Mouse (Mus musculus) kidney, adult 2 months (tissue): Measurements from ENCODE around the gene Wdr73.

ENCODE experiments used
- CTCF ChIP-seq: fragments of 200-500 bp; conservative IDR thresholded peaks from 2 replicates; pipeline ENCODE4 v1.5.1; 2011; ENCODE audit warnings: low read depth, mild to moderate bottlenecking, control low read depth, low read length, moderate library complexity, mixed read lengths; ENCODE audit not compliant: insufficient read depth, insufficient read length
- POLR2A ChIP-seq: fragments of 200-500 bp; IDR thresholded peaks from one replicate; pipeline ENCODE4 v1.6.1; 2011; ENCODE audit warnings: low read depth, low read length, control low read depth

- TF ChIP-seq CTCF: no peak
- TF ChIP-seq POLR2A: no peak
Measured at GRCm38 (mm10) chr7:80868686-80869085, 32.4 kb downstream of the Wdr73 start.
